Mouse (Mus musculus): Measurements from ENCODE around the gene Hnrnpu. TPM values are rescaled to one million over a fixed set of nuclear protein-coding genes. Genes with fewer than 3 reads are reported as not detected.
"Not testable (repeated sequence)": the region's sequence is repeated elsewhere in the genome, so short reads cannot be mapped to it uniquely, and the experiment has no call there.

The Hnrnpu gene
- polyA plus RNA-seq, 1 experiment from 2014 or later = 296 TPM

- no peak for ATAC-seq (ENCODE audit: insufficient number of reproducible peaks, low FRiP score, low TSS enrichment, low read depth)
- 0 out of 2 replicates have a peak, but pooled peaks cover 5% of the 10 kb centered on the region for H3K4me1 ChIP-seq
- H3K9ac ChIP-seq = no peak overlapping the region
- 72% methylated on average over 2 of the region's 2 CpGs for WGBS
- no peak overlapping the region for H3K4me2 ChIP-seq
- H3K9me3 ChIP-seq = no peaks in the 10 kb centered on the region
- H3K4me3 ChIP-seq = no peak overlapping the region
- H3K27me3 ChIP-seq = no peaks in the 10 kb centered on the region
- H3K36me3 ChIP-seq = no peaks in the 10 kb centered on the region
- H3K27ac ChIP-seq = no peak overlapping the region
Observed at GRCm38 (mm10) chr1:178360702-178361101, 23.1 kb upstream of the Hnrnpu start.

- H3K4me3 ChIP-seq = no peak overlapping the region
- no peaks in the 10 kb centered on the region for H3K36me3 ChIP-seq
Observed at GRCm38 (mm10) chr1:178360264-178360663, 22.7 kb upstream of the Hnrnpu start.

GRCm38 (mm10) chr1:178357776-178358710 is 20.4 kb upstream of the Hnrnpu start:
- no peaks in the 10 kb centered on the region for H3K36me3 ChIP-seq
- H3K9ac ChIP-seq = no peak overlapping the region
- WGBS = 66% methylated on average over 12 of the region's 12 CpGs
- no peaks in the 10 kb centered on the region for H3K27me3 ChIP-seq
- no peaks in the 10 kb centered on the region for H3K9me3 ChIP-seq
- no peak overlapping the region for H3K4me2 ChIP-seq
- no peak for ATAC-seq (ENCODE audit: insufficient number of reproducible peaks, low FRiP score, low TSS enrichment, low read depth)
- H3K4me3 ChIP-seq = no peak overlapping the region
- 0 out of 2 replicates have a peak, but pooled peaks cover 5% of the 10 kb centered on the region for H3K4me1 ChIP-seq
- no peak overlapping the region for H3K27ac ChIP-seq

More at GRCm38 (mm10) chr1:178360264-178360663, 22.7 kb upstream of the Hnrnpu start:
- 80% methylated on average over 11 of the region's 11 CpGs for WGBS
- no peak overlapping the region for H3K4me2 ChIP-seq
- 0 out of 2 replicates have a peak, but pooled peaks cover 5% of the 10 kb centered on the region for H3K4me1 ChIP-seq
- H3K27me3 ChIP-seq = no peaks in the 10 kb centered on the region
- no peak overlapping the region for H3K27ac ChIP-seq
- no peak for ATAC-seq (ENCODE audit: insufficient number of reproducible peaks, low FRiP score, low TSS enrichment, low read depth)
- no peak overlapping the region for H3K9ac ChIP-seq
- no peaks in the 10 kb centered on the region for H3K9me3 ChIP-seq

DNA sequence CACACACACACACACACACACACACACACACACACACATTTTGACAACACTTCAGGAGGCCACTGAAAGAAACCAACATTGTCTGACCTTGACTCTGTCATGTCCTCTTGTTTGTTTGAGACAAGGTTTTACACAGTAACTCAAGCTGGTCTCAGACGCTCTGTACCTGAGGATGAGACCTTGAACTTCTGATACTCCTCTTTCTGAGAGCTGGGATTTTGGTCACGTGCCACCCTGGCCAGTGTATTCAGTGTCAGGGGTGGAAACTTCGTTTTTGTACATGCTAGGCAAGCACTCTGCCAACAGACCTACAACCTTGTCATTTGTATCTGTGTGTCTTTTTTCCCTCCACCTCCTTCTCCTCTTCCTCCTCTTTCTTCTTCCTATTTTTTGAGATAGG is 17.0 kb upstream of the Hnrnpu start:
- Histone ChIP-seq H3K9me3 (no peaks in the 10 kb centered on the region), H3K4me2 (no peak overlapping the region), H3K36me3 (no peaks in the 10 kb centered on the region), H3K9ac (no peak overlapping the region), H3K4me1 (0 out of 2 replicates have a peak, but pooled peaks cover 5% of the 10 kb centered on the region), H3K4me3 (no peak overlapping the region), H3K27me3 (no peaks in the 10 kb centered on the region), H3K27ac (no peak overlapping the region)
- WGBS = 70% methylated on average over 3 of the region's 3 CpGs
- ATAC-seq (ENCODE audit: insufficient number of reproducible peaks, low FRiP score, low TSS enrichment, low read depth) = no peak

DNA sequence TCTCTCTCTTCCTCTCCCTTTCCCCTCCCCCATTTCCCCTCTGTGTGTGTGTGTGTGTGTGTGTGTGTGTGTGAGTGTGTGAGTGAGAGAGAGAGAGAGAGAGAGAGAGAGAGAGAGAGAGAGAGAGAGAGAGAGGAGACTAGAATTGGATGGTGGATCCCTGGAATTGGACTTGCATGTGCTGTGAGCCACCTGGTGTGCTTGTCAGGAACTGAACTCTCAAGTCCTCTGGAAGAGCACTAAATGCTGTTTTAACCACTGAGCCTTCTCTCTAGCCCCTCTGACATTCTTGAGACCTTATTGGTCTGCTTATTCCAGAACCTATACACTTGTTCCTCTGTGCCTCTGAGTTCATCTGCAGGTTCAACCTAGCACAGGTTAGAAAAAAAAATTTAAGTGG is 14.0 kb upstream of the Hnrnpu start:
- Histone ChIP-seq H3K27me3 (no peaks in the 10 kb centered on the region), H3K4me2 (no peak overlapping the region), H3K4me1 (no peaks in the 10 kb centered on the region), H3K36me3 (no peaks in the 10 kb centered on the region), H3K9me3 (no peaks in the 10 kb centered on the region), H3K4me3 (no peak overlapping the region), H3K27ac (no peak overlapping the region), H3K9ac (no peak overlapping the region)
- ATAC-seq (ENCODE audit: insufficient number of reproducible peaks, low FRiP score, low TSS enrichment, low read depth) = no peak

- H3K36me3 ChIP-seq = no peaks in the 10 kb centered on the region
- no peaks in the 10 kb centered on the region for H3K4me1 ChIP-seq
- H3K9ac ChIP-seq = no peak overlapping the region
- H3K4me2 ChIP-seq = no peak overlapping the region
- H3K27ac ChIP-seq = no peak overlapping the region
- WGBS = 88% methylated on average over 2 of the region's 2 CpGs
- ATAC-seq (ENCODE audit: insufficient number of reproducible peaks, low FRiP score, low TSS enrichment, low read depth) = no peak
- H3K4me3 ChIP-seq = no peak overlapping the region
- H3K9me3 ChIP-seq = no peaks in the 10 kb centered on the region
- H3K27me3 ChIP-seq = no peaks in the 10 kb centered on the region
Observed at GRCm38 (mm10) chr1:178350792-178351191, 13.2 kb upstream of the Hnrnpu start.

DNA sequence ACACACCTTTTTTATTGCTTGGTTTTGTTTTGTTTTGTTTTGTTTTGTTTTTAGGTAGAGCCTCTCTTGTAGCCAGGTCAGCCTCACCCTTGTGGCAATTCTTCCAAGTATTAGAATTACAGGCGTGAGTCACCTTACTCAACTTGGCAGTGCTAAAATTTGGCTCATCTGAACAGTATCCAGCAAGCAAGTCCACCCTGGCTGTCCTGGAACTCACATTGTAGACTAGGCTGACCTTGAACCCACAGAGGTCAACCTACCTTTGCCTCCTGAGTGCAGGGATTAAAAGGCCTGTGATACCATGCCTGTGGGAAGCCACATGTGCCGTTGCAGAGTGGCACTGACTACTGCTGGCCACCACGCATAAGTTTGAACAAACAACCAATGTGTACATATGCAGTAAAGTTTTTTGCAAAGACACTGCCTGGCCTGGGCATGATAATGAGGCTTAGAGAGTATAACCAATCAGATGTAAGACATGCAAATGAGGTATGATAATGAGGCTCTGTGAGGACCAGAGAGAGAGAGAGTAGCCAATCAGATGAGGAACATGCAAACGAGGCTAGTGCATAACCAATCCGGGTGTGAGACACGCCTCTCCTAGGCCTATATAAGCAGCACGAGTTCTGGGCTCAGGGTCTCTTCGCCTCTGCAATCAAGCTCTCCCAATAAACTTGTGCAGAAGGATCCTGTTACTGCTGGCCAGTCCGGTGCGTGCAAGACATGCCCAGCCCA is 6.6 kb upstream of the Hnrnpu start:
- not testable (repeated sequence) for ATAC-seq (ENCODE audit: insufficient number of reproducible peaks, low FRiP score, low TSS enrichment, low read depth); H3K4me2 ChIP-seq; H3K4me1 ChIP-seq; H3K9me3 ChIP-seq; H3K27me3 ChIP-seq; H3K27ac ChIP-seq; H3K9ac ChIP-seq; H3K4me3 ChIP-seq; H3K36me3 ChIP-seq
- 84% methylated on average over 10 of the region's 10 CpGs for WGBS

GRCm38 (mm10) chr1:178342612-178343011 is 5.0 kb upstream of the Hnrnpu start:
- Histone ChIP-seq H3K9ac (no peak overlapping the region), H3K4me1 (peaks cover 5% of the 10 kb centered on the region), H3K36me3 (no peaks in the 10 kb centered on the region), H3K9me3 (no peaks in the 10 kb centered on the region), H3K4me2 (no peak overlapping the region), H3K27ac (no peak overlapping the region), H3K27me3 (no peaks in the 10 kb centered on the region), H3K4me3 (no peak overlapping the region)
- no peak for ATAC-seq (ENCODE audit: insufficient number of reproducible peaks, low FRiP score, low TSS enrichment, low read depth)
- 75% methylated on average over 5 of the region's 5 CpGs for WGBS

DNA sequence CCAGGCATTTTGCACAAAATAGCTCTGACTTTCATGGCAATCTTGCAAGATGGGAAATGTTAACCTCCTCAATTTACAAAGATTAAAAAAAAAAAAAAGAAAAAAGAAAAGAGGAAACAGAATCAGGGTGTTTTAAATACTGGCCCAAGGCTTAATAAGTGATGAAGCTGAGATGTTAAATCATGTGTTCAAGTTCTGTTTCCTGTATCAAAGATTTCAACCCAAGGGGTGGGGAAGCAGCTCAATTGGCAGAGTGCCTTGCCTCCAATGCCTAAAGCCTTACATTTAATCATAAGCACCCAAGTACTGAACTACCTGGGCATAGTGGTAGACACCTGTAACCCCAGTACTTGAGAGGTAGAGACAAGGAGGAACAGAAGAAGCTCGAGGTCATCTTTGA is 4.5 kb upstream of the Hnrnpu start:
- no peak for ATAC-seq (ENCODE audit: insufficient number of reproducible peaks, low FRiP score, low TSS enrichment, low read depth)
- H3K4me3 ChIP-seq = no peak overlapping the region
- H3K27me3 ChIP-seq = no peaks in the 10 kb centered on the region
- H3K4me1 ChIP-seq = peaks cover 5% of the 10 kb centered on the region
- H3K36me3 ChIP-seq = no peaks in the 10 kb centered on the region
- no peak overlapping the region for H3K9ac ChIP-seq
- no peak overlapping the region for H3K4me2 ChIP-seq
- 66% methylated on average over 1 of the region's 1 CpGs for WGBS
- no peak overlapping the region for H3K27ac ChIP-seq
- no peaks in the 10 kb centered on the region for H3K9me3 ChIP-seq

GRCm38 (mm10) chr1:178341435-178341834 is 3.8 kb upstream of the Hnrnpu start:
- Histone ChIP-seq H3K9me3 (no peaks in the 10 kb centered on the region), H3K4me1 (peaks cover 5% of the 10 kb centered on the region)
- WGBS = 66% methylated on average over 3 of the region's 3 CpGs

DNA sequence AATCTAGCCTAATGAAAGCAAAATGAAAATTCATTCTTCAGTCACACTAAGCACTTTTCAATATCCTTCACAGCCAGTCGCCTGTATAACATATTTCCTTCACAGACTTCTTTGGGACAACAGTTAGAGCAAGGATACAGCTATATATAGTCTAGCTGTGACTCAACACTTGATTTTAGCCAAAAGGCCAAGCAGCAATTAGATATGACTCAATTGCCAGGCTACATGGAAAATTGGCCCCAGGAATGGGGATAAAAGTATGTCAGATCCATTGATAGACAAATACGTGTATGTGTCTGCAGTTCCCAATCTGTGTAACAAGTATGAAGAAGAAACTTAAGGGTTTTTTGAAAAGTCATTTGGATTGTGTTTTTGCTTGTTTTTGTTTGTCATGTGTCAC is 2.6 kb upstream of the Hnrnpu start:
- H3K27ac ChIP-seq = no peak overlapping the region
- H3K9me3 ChIP-seq = no peaks in the 10 kb centered on the region
- ATAC-seq (ENCODE audit: insufficient number of reproducible peaks, low FRiP score, low TSS enrichment, low read depth) = no peak
- 85% methylated on average over 2 of the region's 2 CpGs for WGBS
- no peak overlapping the region for H3K4me2 ChIP-seq
- no peak overlapping the region for H3K9ac ChIP-seq
- H3K4me1 ChIP-seq = peaks cover 5% of the 10 kb centered on the region
- no peak overlapping the region for H3K4me3 ChIP-seq
- H3K36me3 ChIP-seq = no peaks in the 10 kb centered on the region
- no peaks in the 10 kb centered on the region for H3K27me3 ChIP-seq

More at GRCm38 (mm10) chr1:178341435-178341834, 3.8 kb upstream of the Hnrnpu start:
- no peaks in the 10 kb centered on the region for H3K36me3 ChIP-seq
- H3K27me3 ChIP-seq = no peaks in the 10 kb centered on the region
- no peak overlapping the region for H3K9ac ChIP-seq
- H3K4me2 ChIP-seq = no peak overlapping the region
- ATAC-seq (ENCODE audit: insufficient number of reproducible peaks, low FRiP score, low TSS enrichment, low read depth) = no peak
- H3K27ac ChIP-seq = no peak overlapping the region
- H3K4me3 ChIP-seq = no peak overlapping the region

DNA sequence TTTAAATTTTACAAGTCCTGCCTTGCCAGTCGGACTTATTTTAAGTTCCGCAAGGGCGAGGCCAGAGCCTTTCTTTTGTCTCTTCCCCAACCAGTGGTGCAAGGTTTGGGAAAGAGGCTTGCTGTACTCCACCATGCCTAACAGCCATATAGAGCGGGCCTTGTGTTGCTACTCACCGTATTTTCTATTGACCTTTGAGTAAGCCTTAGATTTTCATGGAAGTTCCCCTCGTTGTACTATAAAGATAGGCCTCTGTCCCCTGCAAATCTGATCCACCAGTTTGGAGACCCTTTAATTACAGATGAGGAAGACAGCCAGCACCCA is 683 bp upstream of the Hnrnpu start:
- peak overlapping the region; percentile 47 for H3K4me2 ChIP-seq
- no peak for ATAC-seq (ENCODE audit: insufficient number of reproducible peaks, low FRiP score, low TSS enrichment, low read depth)
- peak overlapping the region; percentile 70 for H3K9ac ChIP-seq
- H3K4me1 ChIP-seq = peaks cover 14% of the 10 kb centered on the region
- H3K9me3 ChIP-seq = no peaks in the 10 kb centered on the region
- H3K27me3 ChIP-seq = no peaks in the 10 kb centered on the region
- H3K27ac ChIP-seq = peak overlapping the region; percentile 100
- peak overlapping the region; percentile 99 for H3K4me3 ChIP-seq
- WGBS = 3% methylated on average over 6 of the region's 6 CpGs
- peaks cover under 1% of the 10 kb centered on the region; the same call in 1 of the 2 replicates for H3K36me3 ChIP-seq

All from limb, embryonic 15.5 days (tissue).